Mouse (Mus musculus) CH12.LX (cell line): Measurements from ENCODE around the gene Anks3. TPM values are rescaled to one million over a fixed set of nuclear protein-coding genes. Genes with fewer than 3 reads are reported as not detected.

ENCODE experiments used
- DNase-seq: peaks from one replicate; pipeline ENCODE4 v3.0.0-alpha.2; 2013; ENCODE audit errors: extremely low read depth
- H3K27ac ChIP-seq: 2 replicates; pipeline ENCODE4 v1.5.1; 2012; ENCODE audit warnings: low read depth, mild to moderate bottlenecking, control low read depth, moderate library complexity; ENCODE audit not compliant: insufficient read depth
- H3K27me3 ChIP-seq: replicated peaks from 2 replicates; pipeline ENCODE3; 2012; ENCODE audit warnings: inconsistent platforms
- H3K36me3 ChIP-seq, 2 experiments: replicated peaks in 1 of 2; 2 replicates each; pipeline versions ENCODE3 to v1.6.1; 2012; ENCODE audit warnings: inconsistent platforms in 1 of 2, low read length in 1 of 2, mild to moderate bottlenecking in 1 of 2, mixed read lengths in 1 of 2, moderate library complexity in 1 of 2; ENCODE audit not compliant: control insufficient read depth in 1 of 2, insufficient read depth in 1 of 2
- H3K4me1 ChIP-seq, 2 experiments: 2 replicates each; pipeline ENCODE4 v1.6.1; 2012; ENCODE audit warnings: inconsistent platforms in 1 of 2, moderate library complexity in 1 of 2; ENCODE audit not compliant: insufficient read depth in 2 of 2, control insufficient read depth in 1 of 2
- H3K4me2 ChIP-seq: 2 replicates; pipeline ENCODE4 v1.6.1; 2012; ENCODE audit warnings: low read depth, mild to moderate bottlenecking, control low read depth; ENCODE audit not compliant: poor library complexity, insufficient read depth, severe bottlenecking
- H3K4me3 ChIP-seq, 3 experiments: fragments of 150-350 bp in 1 of 3; sonication (generic) in 1 of 3; replicated peaks in 1 of 3; 2 replicates each; pipeline versions ENCODE3 to v1.5.1; 2011 to 2012; ENCODE audit warnings: low read depth in 2 of 3, low read length in 2 of 3, mild to moderate bottlenecking in 2 of 3, moderate library complexity in 2 of 3, control low read depth in 1 of 3, improper control_type of control experiment in 1 of 3, inconsistent platforms in 1 of 3, mixed read lengths in 1 of 3; ENCODE audit not compliant: poor library complexity in 1 of 3
- H3K79me2 ChIP-seq: replicated peaks from 2 replicates; pipeline ENCODE4 v1.6.1; 2012; ENCODE audit warnings: mild to moderate bottlenecking, moderate library complexity; ENCODE audit not compliant: control insufficient read depth, poor library complexity, insufficient read depth, severe bottlenecking; ENCODE audit errors: extremely low read depth
- H3K9ac ChIP-seq: 2 replicates; pipeline ENCODE4 v1.6.1; 2012; ENCODE audit warnings: low read depth, mild to moderate bottlenecking, control low read depth, moderate library complexity; ENCODE audit not compliant: insufficient read depth
- H3K9me3 ChIP-seq: replicated peaks from 2 replicates; pipeline ENCODE3; 2012; ENCODE audit warnings: low read length, inconsistent platforms, mixed read lengths
- CHD2 ChIP-seq: IDR thresholded peaks from 2 replicates; pipeline ENCODE4 v1.6.1; 2011; ENCODE audit warnings: low read length, improper control_type of control experiment
- E2F4 ChIP-seq: IDR thresholded peaks from 2 replicates; pipeline ENCODE4 v1.6.1; 2011; ENCODE audit warnings: low read depth, low read length, improper control_type of control experiment; ENCODE audit not compliant: insufficient replicate concordance
- ELF1 ChIP-seq: IDR thresholded peaks from 2 replicates; pipeline ENCODE4 v1.6.1; 2014; ENCODE audit warnings: low read depth, mild to moderate bottlenecking, inconsistent platforms, low read length, improper control_type of control experiment
- ETS1 ChIP-seq: conservative IDR thresholded peaks from 2 replicates; pipeline ENCODE4 v1.6.1; 2012; ENCODE audit warnings: low read depth, mild to moderate bottlenecking, inconsistent platforms, low read length, improper control_type of control experiment, moderate library complexity
- GABPA ChIP-seq: IDR thresholded peaks from 2 replicates; pipeline ENCODE4 v1.6.1; 2012; ENCODE audit warnings: low read depth, low read length, improper control_type of control experiment, inconsistent platforms; ENCODE audit not compliant: insufficient replicate concordance
- JUN ChIP-seq: IDR thresholded peaks from 2 replicates; pipeline ENCODE4 v1.6.1; 2011; ENCODE audit warnings: low read depth, mild to moderate bottlenecking, low read length, improper control_type of control experiment, moderate library complexity; ENCODE audit not compliant: insufficient read depth
- JUND ChIP-seq: conservative IDR thresholded peaks from 2 replicates; pipeline ENCODE4 v1.6.1; 2011; ENCODE audit warnings: low read depth, low read length, improper control_type of control experiment
- KAT2A ChIP-seq: IDR thresholded peaks from 2 replicates; pipeline ENCODE4 v1.6.1; 2012; ENCODE audit warnings: low read length, improper control_type of control experiment, inconsistent platforms; ENCODE audit not compliant: insufficient replicate concordance
- MAFK ChIP-seq: IDR thresholded peaks from 2 replicates; pipeline ENCODE4 v1.6.1; 2011; ENCODE audit warnings: low read length, improper control_type of control experiment; ENCODE audit not compliant: insufficient replicate concordance
- MXI1 ChIP-seq: IDR thresholded peaks from 2 replicates; pipeline ENCODE4 v1.6.1; 2011; ENCODE audit warnings: mild to moderate bottlenecking, low read depth, low read length, improper control_type of control experiment
- MYC ChIP-seq: IDR thresholded peaks from 2 replicates; pipeline ENCODE4 v1.6.1; 2011; ENCODE audit warnings: low read depth, mild to moderate bottlenecking, improper control_type of control experiment, low read length
- NELFE ChIP-seq: IDR thresholded peaks from 2 replicates; pipeline ENCODE4 v1.6.1; 2011; ENCODE audit warnings: low read depth, low read length, improper control_type of control experiment
- RCOR1 ChIP-seq: conservative IDR thresholded peaks from 2 replicates; pipeline ENCODE4 v1.6.1; 2012; ENCODE audit warnings: low read depth, mild to moderate bottlenecking, inconsistent platforms, low read length, improper control_type of control experiment
- TBP ChIP-seq: conservative IDR thresholded peaks from 2 replicates; pipeline ENCODE4 v1.6.1; 2011; ENCODE audit warnings: low read depth, low read length, improper control_type of control experiment
- TCF12 ChIP-seq: IDR thresholded peaks from 2 replicates; pipeline ENCODE4 v1.6.1; 2014; ENCODE audit warnings: low read depth, mild to moderate bottlenecking, inconsistent platforms, low read length, improper control_type of control experiment
- USF1 ChIP-seq: IDR thresholded peaks from 2 replicates; pipeline ENCODE4 v1.6.1; 2014; ENCODE audit warnings: low read depth, mild to moderate bottlenecking, inconsistent platforms, low read length, improper control_type of control experiment
- ZC3H11A ChIP-seq: IDR thresholded peaks from 2 replicates; pipeline ENCODE4 v1.6.1; 2012; ENCODE audit warnings: low read depth, mild to moderate bottlenecking, inconsistent platforms, low read length, improper control_type of control experiment
- ZKSCAN1 ChIP-seq: IDR thresholded peaks from 2 replicates; pipeline ENCODE4 v1.6.1; 2012; ENCODE audit warnings: low read depth, inconsistent platforms, low read length, improper control_type of control experiment, borderline replicate concordance
- dilution Hi-C: fragments of 300-500 bp; cut with MboI; formaldehyde crosslinking; loops from 2 replicates; pipeline ENCODE4 v1.14.3; 2020; ENCODE audit warnings: low sequenced_read_pairs; ENCODE audit not compliant: extremely low pct_unique_long_range_greater_than_20kb, extremely low pct_ligation_motif_present
- in situ Hi-C: fragments of 300-500 bp; cut with MboI; formaldehyde crosslinking; loops from 3 replicates; pipeline ENCODE4 v1.14.3; 2019; ENCODE audit warnings: low sequenced_read_pairs, low pct_ligation_motif_present, low pct_unique_long_range_greater_than_20kb, mixed read lengths
- polyA plus RNA-seq: library from polyadenylated mRNA; unstranded; fragments of >175 nt; gene quantifications from 2 replicates; pipeline ENCODE4 v1.2.1, GENCODE M21; 2012; ENCODE audit warnings: low read depth; ENCODE audit not compliant: insufficient read length
- total RNA-seq, 2 experiments: library from RNA; depleted of rRNA; stranded (reverse); fragments of 300-350 nt in 1 of 2; fragments of >200 nt in 1 of 2; gene quantifications; 2 replicates each; pipeline ENCODE4 v1.2.3; 2012 to 2014

Gene Anks3
- total and polyA plus RNA-seq, 3 experiments = 17.0 to 34.9 (median 24.4) TPM

DNA sequence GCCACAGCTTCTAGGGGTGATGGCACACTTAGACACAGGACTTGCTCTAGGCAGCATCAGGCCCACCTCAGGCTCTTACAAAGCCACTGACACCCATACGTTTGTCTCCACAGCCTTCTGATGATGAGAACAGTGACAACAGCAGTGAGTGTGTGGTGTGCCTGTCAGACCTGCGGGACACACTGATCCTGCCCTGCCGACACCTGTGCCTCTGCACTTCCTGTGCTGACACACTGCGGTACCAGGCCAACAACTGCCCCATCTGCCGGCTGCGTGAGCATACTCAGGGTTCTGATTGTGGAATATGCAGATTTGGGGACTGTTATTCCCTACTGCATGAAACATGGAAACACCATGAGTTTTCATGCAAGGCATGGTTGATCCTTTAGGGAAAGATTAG, 41.5 kb downstream of the Anks3 start:
- Histone ChIP-seq H3K79me2 (no peaks in the 10 kb centered on the region), H3K9ac (no peak overlapping the region), H3K4me1 (peaks cover 0 to 6% of the 10 kb centered on the region in 2 experiments; a peak in 1 of 4 replicates), H3K27me3 (no peaks in the 10 kb centered on the region), H3K9me3 (no peaks in the 10 kb centered on the region), H3K36me3 (peaks cover 29 to 60% of the 10 kb centered on the region in 2 experiments), H3K27ac (no peak overlapping the region), H3K4me2 (no peak overlapping the region), H3K4me3 (no peak overlapping the region)
- in situ Hi-C loops (no loop called here), dilution Hi-C loops (no loop called here)
- DNase-seq = no peak
- no peak for TF ChIP-seq RCOR1
- TF ChIP-seq USF1 = no peak
- TF ChIP-seq TCF12 = no peak
- TF ChIP-seq GABPA = no peak
- no peak for TF ChIP-seq MAFK
- no peak for TF ChIP-seq TBP
- TF ChIP-seq ELF1 = no peak
- TF ChIP-seq MYC = no peak
- no peak for TF ChIP-seq KAT2A
- no peak for TF ChIP-seq ETS1
- TF ChIP-seq CHD2 = no peak

- Histone ChIP-seq H3K27me3 (no peaks in the 10 kb centered on the region), H3K36me3 (peaks cover 23 to 53% of the 10 kb centered on the region in 2 experiments), H3K9ac (no peak overlapping the region), H3K79me2 (no peaks in the 10 kb centered on the region), H3K9me3 (no peaks in the 10 kb centered on the region), H3K4me2 (no peak overlapping the region), H3K4me3 (no peak overlapping the region), H3K27ac (no peak overlapping the region), H3K4me1 (peaks cover 0 to 6% of the 10 kb centered on the region in 2 experiments; a peak in 1 of 4 replicates)
- in situ Hi-C loops = no loop called here
- no peak for DNase-seq
- dilution Hi-C loops = no loop called here
- TF ChIP-seq JUND = no peak
- TF ChIP-seq JUN = no peak
- TF ChIP-seq MYC = no peak
- no peak for TF ChIP-seq ZC3H11A
- no peak for TF ChIP-seq MAFK
- no peak for TF ChIP-seq MXI1
- TF ChIP-seq ELF1 = no peak
- TF ChIP-seq E2F4 = no peak
- no peak for TF ChIP-seq NELFE
- TF ChIP-seq ZKSCAN1 = no peak
These were observed 43.4 kb downstream of the Anks3 start for GRCm38 (mm10) chr16:4920556-4920955.
